Mouse (Mus musculus): Measurements from ENCODE around the gene Ly6g6f. TPM values are rescaled to one million over a fixed set of nuclear protein-coding genes. Genes with fewer than 3 reads are reported as not detected.

The Ly6g6f gene
- total and polyA plus RNA-seq, 2 experiments = 0.07 TPM; not detected in 1

- Histone ChIP-seq H3K4me3 (ENCODE audit: insufficient read depth, low read depth, low read length) (peak within 1 kb of the TSS; percentile 59), H3K4me1 (ENCODE audit: control insufficient read depth, insufficient read depth, low read length) (peaks cover 16% of the 10 kb centered on the region), H3K27ac (replicated peaks; ENCODE audit: insufficient read depth, low read depth, low read length) (peak within 1 kb of the TSS; percentile 96), H3K79me2 (ENCODE audit: control insufficient read depth, insufficient read depth, low read length) (no peaks in the 10 kb centered on the region), H3K36me3 (ENCODE audit: control insufficient read depth, insufficient read depth, low read length) (no peaks in the 10 kb centered on the region), H3K9ac (ENCODE audit: low read depth, low read length) (peak within 1 kb of the TSS; percentile 78), H3K27me3 (ENCODE audit: control insufficient read depth, insufficient read depth, low read length) (no peaks in the 10 kb centered on the region)
- WGBS = under 1% methylated on average over 33 of the region's 33 CpGs
- DNase-seq (ENCODE audit: extremely low read depth, low read depth, low spot score) = peak; percentile 94
- TF ChIP-seq POLR2A (IDR thresholded peaks at IDR 0.05; ENCODE audit: extremely low read depth, insufficient read depth, low read length) = no peak
- no peak for TF ChIP-seq CTCF (IDR thresholded peaks at IDR 0.05; ENCODE audit: low read depth, low read length)
Measured at GRCm38 (mm10) chr17:35046681-35047455, 38.5 kb downstream of the Ly6g6f start, which contains the start of gene Msh5. Gene Msh5 (minus strand): TSS chr17:35046745.

GRCm38 (mm10) chr17:35045807-35046680 lies 39.4 kb downstream of the Ly6g6f start:
- Histone ChIP-seq H3K9ac (ENCODE audit: low read depth, low read length) (peak overlapping the region; percentile 70), H3K27ac (replicated peaks; ENCODE audit: insufficient read depth, low read depth, low read length) (peak overlapping the region; percentile 37), H3K36me3 (ENCODE audit: control insufficient read depth, insufficient read depth, low read length) (no peaks in the 10 kb centered on the region), H3K4me3 (ENCODE audit: insufficient read depth, low read depth, low read length) (peak overlapping the region; percentile 59), H3K4me1 (ENCODE audit: control insufficient read depth, insufficient read depth, low read length) (peaks cover 16% of the 10 kb centered on the region), H3K27me3 (ENCODE audit: control insufficient read depth, insufficient read depth, low read length) (no peaks in the 10 kb centered on the region), H3K79me2 (ENCODE audit: control insufficient read depth, insufficient read depth, low read length) (no peaks in the 10 kb centered on the region)
- 5% methylated on average over 46 of the region's 48 CpGs for WGBS
- no peak for TF ChIP-seq CTCF (IDR thresholded peaks at IDR 0.05; ENCODE audit: low read depth, low read length)
- no peak for TF ChIP-seq POLR2A (IDR thresholded peaks at IDR 0.05; ENCODE audit: extremely low read depth, insufficient read depth, low read length)
- DNase-seq (ENCODE audit: extremely low read depth, low read depth, low spot score) = no peak

DNA sequence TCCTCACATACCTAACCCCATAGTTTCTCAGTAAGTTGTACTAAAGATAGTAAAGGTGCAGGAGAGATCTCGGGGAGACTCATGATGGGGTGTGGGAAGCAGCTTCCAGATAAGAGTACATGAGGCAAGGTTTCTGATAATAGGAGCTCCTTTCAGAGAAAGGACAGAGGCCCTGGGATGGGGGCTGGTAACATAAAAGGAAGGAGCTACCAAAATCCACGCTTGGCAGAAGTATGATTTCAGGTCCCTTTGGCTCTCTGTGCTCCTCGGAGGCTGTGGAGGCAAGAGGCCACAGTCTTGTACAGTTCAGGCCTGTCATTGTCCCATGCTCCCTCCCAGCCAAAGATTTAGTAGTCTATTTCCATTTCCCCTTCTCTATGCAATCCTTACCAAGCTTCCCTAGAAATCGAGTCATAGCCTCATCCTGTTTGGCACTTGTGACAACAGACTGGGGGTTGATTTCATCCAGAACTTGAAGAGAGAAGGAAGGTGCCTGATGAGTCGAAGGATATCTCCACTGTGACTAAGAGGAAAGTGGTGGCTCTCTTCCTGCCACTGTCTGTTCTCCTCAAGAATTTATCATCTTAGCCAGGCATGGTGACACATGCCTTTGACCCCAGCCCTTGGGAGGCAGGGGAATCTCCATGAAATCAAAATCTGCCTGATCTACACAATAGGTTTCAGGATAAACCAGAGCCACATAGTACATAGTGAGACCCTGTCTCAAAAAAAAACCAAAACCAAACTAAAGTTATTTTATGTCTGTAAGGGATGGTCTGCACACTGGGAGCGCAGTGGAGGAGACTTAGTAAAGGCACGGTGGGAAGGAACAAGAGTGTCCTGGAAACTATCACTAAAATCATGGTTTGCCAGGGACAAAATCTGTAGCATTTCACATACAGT lies 40.3 kb downstream of the Ly6g6f start:
- Histone ChIP-seq H3K36me3 (ENCODE audit: control insufficient read depth, insufficient read depth, low read length) (no peaks in the 10 kb centered on the region), H3K79me2 (ENCODE audit: control insufficient read depth, insufficient read depth, low read length) (no peaks in the 10 kb centered on the region), H3K4me1 (ENCODE audit: control insufficient read depth, insufficient read depth, low read length) (peaks cover 16% of the 10 kb centered on the region), H3K9ac (ENCODE audit: low read depth, low read length) (no peak overlapping the region), H3K27ac (replicated peaks; ENCODE audit: insufficient read depth, low read depth, low read length) (no peak overlapping the region), H3K27me3 (ENCODE audit: control insufficient read depth, insufficient read depth, low read length) (no peaks in the 10 kb centered on the region), H3K4me3 (ENCODE audit: insufficient read depth, low read depth, low read length) (no peak overlapping the region)
- DNase-seq (ENCODE audit: extremely low read depth, low read depth, low spot score) = no peak
- 79% methylated on average over 7 of the region's 7 CpGs for WGBS
- no peak for TF ChIP-seq CTCF (IDR thresholded peaks at IDR 0.05; ENCODE audit: low read depth, low read length)
- no peak for TF ChIP-seq POLR2A (IDR thresholded peaks at IDR 0.05; ENCODE audit: extremely low read depth, insufficient read depth, low read length)

DNA sequence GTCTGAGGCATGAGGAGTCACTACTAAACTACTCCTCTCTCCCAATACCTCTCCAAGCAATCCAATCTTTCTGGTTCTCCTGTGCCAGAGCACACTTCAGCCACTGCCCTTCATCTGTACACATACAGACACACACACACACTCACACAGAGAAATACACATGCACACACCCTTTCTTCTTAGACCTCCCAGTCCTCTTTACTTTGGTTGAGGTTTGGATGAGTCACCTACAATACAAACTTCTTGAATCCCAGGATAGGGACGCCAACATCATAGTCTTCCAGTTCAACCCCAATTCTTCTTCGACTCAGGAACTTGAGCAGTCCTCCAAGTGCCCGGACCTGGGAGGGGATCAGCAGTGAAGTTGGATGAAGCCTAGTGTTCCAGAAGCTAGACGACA lies 41.6 kb downstream of the Ly6g6f start:
- Histone ChIP-seq H3K4me1 (ENCODE audit: control insufficient read depth, insufficient read depth, low read length) (peaks cover 11% of the 10 kb centered on the region), H3K4me3 (ENCODE audit: insufficient read depth, low read depth, low read length) (no peak overlapping the region), H3K9ac (ENCODE audit: low read depth, low read length) (no peak overlapping the region), H3K36me3 (ENCODE audit: control insufficient read depth, insufficient read depth, low read length) (no peaks in the 10 kb centered on the region), H3K27ac (replicated peaks; ENCODE audit: insufficient read depth, low read depth, low read length) (no peak overlapping the region), H3K79me2 (ENCODE audit: control insufficient read depth, insufficient read depth, low read length) (no peaks in the 10 kb centered on the region), H3K27me3 (ENCODE audit: control insufficient read depth, insufficient read depth, low read length) (no peaks in the 10 kb centered on the region)
- no peak for DNase-seq (ENCODE audit: extremely low read depth, low read depth, low spot score)
- TF ChIP-seq POLR2A (IDR thresholded peaks at IDR 0.05; ENCODE audit: extremely low read depth, insufficient read depth, low read length) (no peak), CTCF (IDR thresholded peaks at IDR 0.05; ENCODE audit: low read depth, low read length) (no peak)
- WGBS = 73% methylated on average over 4 of the region's 4 CpGs

DNA sequence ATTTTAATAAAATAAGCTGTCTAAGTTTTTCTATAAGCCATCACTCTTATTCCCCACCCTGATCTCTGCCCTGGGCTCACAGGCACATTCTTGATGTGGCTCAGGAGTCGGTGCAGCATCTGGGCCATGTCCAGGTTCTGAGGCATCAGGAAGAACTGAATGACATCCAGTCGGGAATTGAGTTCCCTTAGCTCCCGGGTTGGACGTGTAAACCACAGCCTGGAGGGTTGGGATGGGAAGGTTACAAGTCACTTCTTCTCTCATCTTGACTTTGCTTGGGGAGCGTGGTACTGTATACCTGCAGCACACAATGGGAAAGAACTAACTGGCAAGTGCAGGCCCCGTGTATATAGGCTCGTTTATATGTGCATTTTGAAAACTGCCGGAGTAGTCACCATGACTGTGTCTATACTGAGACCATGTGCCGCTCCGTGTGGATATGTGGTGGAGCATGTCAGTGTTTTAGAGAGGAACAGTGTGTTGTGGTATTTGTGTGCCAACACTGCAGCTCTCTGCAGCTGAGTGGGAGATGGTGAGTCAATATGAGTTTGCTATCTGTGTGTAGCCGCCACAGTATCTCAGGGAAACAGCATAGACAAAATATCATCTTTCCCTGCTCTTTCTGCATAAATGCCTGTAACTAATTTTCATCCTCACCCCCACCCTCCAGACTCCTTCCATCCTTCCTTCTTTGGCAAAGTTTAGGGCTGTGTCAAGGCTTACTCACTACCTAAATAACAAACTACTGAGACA lies 46.1 kb downstream of the Ly6g6f start:
- no peaks in the 10 kb centered on the region for H3K36me3 ChIP-seq (ENCODE audit: control insufficient read depth, insufficient read depth, low read length)
- no peak overlapping the region for H3K4me3 ChIP-seq (ENCODE audit: insufficient read depth, low read depth, low read length)
- no peaks in the 10 kb centered on the region for H3K27me3 ChIP-seq (ENCODE audit: control insufficient read depth, insufficient read depth, low read length)
- no peaks in the 10 kb centered on the region for H3K4me1 ChIP-seq (ENCODE audit: control insufficient read depth, insufficient read depth, low read length)
- TF ChIP-seq POLR2A (IDR thresholded peaks at IDR 0.05; ENCODE audit: extremely low read depth, insufficient read depth, low read length) (no peak), CTCF (IDR thresholded peaks at IDR 0.05; ENCODE audit: low read depth, low read length) (no peak)
- no peaks in the 10 kb centered on the region for H3K79me2 ChIP-seq (ENCODE audit: control insufficient read depth, insufficient read depth, low read length)
- 93% methylated on average over 11 of the region's 11 CpGs for WGBS
- H3K27ac ChIP-seq (replicated peaks; ENCODE audit: insufficient read depth, low read depth, low read length) = no peak overlapping the region
- no peak overlapping the region for H3K9ac ChIP-seq (ENCODE audit: low read depth, low read length)
- DNase-seq (ENCODE audit: extremely low read depth, low read depth, low spot score) = no peak

Measured in liver, adult 2 months (tissue).